Mouse (Mus musculus): ENCODE data around the gene Ccl11.

The Ccl11 gene

GRCm38 (mm10) chr11:82057646-82058045 is at the start of gene Ccl11:
TSS of gene Ccl11 (plus strand) at chr11:82057823.
- DNase-seq: no peak

GRCm38 (mm10) chr11:82010115-82010514 is 47.5 kb upstream of the Ccl11 start:
- DNase-seq: no peak

DNA sequence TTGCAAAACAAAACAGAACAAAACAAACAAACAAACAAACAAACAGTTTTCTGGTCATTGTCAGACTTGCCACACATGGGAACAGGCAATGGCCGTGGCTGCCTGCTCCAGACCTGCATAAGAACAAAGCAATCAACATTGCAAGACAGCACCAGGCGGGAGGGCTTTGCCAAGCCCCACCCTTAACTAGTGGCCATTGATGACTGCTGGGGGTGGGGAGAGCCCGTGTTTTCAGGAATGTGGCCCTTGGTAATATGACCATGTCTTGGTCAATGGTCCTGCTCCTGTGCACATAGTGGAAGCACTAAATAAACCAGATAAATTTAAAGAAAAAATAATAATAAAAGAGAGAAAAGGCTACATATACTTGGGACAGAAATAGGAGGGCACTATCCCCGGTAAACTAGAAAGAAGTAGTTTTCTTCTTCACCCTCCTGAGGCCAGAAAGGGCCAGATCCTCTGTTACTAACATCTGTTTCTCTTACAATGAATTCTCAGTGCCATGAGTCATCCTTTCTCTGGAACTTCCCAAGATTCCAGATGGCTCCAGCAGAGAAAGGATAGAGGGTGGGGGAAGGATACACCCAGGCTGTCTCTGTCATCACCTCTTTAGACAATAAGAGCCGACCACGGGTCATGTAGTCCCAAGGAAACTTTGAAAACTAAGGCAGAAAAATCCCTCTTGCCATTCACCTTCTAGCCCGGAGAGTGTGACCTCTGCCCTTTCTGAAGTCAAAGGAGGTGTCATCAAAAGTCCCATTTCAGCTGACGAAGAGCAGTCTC is 46.0 kb upstream of the Ccl11 start:
- DNase-seq: no peak

DNA sequence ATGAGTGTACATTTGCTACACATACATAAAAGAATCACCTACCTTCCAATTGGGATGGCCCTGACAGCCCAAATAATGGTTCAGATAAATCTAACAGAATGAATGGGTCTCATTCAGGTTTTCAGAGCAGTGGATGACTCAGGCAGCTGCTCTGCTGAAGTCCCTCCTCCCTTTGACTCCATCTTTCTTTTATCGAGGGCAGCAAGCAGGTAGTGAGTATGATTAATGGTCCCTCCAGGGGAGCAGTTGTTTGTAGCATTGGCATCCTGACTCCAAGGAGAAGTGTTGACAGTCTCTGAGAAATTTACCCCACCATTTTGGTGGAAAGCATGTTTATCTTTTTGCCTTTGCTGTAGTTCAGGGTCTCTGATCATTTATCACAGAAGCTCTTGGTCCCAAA is 43.9 kb upstream of the Ccl11 start:
- no peak for DNase-seq

DNA sequence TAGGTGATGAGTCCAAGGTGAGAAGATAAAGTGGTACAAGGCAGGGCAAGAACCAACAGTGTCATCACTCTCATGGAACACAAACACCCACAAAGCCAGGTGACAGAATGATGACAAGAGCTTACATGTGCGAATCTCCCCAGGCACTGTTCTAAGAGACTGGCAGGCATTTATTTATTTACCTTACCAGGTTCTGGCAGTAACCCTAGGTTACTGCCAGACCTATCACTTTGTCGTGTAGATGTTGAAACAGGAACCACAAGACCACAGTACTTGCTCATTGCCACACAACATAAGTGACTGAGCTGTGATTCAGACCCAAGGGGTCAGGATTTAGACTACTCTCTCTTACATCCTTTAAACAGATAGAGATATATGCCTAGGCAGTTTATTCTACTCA is 42.6 kb upstream of the Ccl11 start:
- DNase-seq: no peak

GRCm38 (mm10) chr11:82016181-82016780 is 41.3 kb upstream of the Ccl11 start:
- DNase-seq: no peak

DNA sequence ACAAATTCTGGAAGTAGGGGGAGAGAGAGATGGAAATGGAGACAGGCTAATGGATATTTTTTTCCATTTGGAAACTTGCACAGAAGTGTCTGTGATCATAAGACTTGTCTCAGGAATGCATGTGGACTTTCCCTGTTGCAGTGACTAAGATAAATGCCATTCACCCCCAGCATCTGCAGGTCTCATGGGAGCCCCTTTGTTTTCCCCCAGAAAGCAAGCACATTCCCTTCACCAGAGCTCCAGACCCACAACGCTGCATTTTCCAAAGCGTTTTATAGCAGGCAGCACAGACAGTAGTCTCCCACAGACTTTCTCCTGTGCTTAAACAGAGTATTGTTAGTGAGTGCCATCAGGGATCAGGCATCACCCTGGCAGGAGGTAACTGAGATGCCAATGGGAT is 38.2 kb upstream of the Ccl11 start:
- DNase-seq: no peak

DNA sequence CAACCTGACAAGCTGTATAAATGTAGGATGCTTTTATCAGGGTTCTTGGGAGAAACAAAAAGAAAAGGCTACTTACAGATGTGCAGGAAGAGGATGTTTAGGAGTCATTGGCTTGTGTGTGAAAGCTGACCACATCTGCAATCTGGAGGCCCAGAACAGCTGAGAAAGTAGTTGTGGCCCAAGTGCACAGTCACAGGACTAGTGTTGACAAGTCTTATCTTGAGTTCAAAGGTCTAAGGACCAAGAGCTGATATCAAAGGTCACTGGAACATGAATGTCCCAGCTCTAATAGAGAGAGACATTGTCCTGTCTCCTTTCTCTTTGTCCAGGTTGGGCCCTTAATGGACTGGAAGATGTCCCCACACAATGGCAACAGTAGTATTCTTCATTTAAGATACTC is 37.8 kb upstream of the Ccl11 start:
- no peak for DNase-seq

DNA sequence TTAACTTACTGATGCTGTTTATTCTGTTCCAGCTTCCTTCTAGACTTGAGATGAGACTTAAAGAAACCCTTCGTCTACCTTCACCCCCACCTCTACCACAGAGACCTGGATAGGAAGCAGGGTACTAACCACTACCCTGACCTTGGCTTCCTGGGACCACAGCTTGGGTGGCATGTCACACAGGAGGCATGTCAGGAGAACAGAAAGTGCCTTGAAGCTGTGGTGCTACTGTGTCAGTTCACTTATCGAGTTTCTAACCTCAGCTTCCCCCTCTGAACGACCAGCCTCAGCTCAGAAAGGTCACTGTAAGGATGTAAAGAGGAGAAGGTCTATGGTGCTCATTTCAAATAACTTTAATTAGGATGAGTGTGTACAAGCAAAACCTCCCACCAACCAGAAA is 36.2 kb upstream of the Ccl11 start:
- no peak for DNase-seq

- DNase-seq: no peak
Measured at GRCm38 (mm10) chr11:82022504-82023056, 35.0 kb upstream of the Ccl11 start.

GRCm38 (mm10) chr11:82023769-82024168 is 33.9 kb upstream of the Ccl11 start:
- DNase-seq: no peak

- DNase-seq: no peak
Measured at GRCm38 (mm10) chr11:82030171-82030570, 27.5 kb upstream of the Ccl11 start.

DNA sequence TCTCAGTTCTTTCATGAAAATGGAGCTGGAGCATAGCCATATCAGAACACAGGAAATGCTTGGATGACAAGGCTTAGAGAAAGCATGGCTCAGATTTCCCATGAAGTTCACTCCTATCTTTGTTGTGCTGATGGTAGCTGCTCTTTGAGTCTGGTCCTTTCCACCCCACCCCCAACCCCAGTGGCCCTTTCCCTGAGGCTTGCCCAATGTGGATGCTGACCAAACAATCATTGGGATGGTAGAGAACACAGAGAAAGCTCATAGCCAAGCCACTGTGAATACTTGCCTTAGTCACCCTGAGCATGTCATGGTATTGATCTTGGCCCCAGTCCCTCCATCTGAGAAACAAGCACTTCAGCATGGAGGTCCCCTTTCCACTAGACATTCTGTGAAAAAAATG is 25.5 kb upstream of the Ccl11 start:
- DNase-seq: no peak

- DNase-seq: peak; percentile 25
Measured at GRCm38 (mm10) chr11:82032678-82033344, 24.8 kb upstream of the Ccl11 start.

- DNase-seq: no peak
Measured at GRCm38 (mm10) chr11:82034446-82034845, 23.2 kb upstream of the Ccl11 start.

- DNase-seq: peak; percentile 18
Measured at GRCm38 (mm10) chr11:82035356-82035755, 22.3 kb upstream of the Ccl11 start, which contains the start of gene Ccl2. TSS of gene Ccl2 (plus strand) at chr11:82035571.

DNA sequence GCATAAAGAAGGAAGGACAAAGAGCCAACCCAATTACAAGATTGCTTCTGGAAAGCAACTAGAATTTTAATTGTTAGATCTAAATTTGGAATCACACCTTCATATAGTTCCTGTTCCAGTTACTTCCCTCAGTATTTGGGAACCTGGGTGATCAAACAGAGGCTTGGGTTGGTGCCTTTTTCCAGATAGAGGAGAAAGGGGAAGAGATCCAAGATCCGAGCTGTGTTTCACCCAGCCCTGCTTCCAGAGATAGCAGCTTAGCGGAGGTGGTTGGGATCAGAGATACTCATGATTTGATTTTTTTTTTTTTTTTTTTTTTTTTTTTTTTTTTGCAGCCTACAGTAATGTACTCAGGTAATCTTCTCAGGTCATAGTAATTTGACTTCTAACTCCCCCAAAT is 21.8 kb upstream of the Ccl11 start:
- no peak for DNase-seq

GRCm38 (mm10) chr11:82038535-82038934 is 19.1 kb upstream of the Ccl11 start, which contains the start of gene Gm17268:
TSS of gene Gm17268 (minus strand) at chr11:82038562.
- no peak for DNase-seq

DNA sequence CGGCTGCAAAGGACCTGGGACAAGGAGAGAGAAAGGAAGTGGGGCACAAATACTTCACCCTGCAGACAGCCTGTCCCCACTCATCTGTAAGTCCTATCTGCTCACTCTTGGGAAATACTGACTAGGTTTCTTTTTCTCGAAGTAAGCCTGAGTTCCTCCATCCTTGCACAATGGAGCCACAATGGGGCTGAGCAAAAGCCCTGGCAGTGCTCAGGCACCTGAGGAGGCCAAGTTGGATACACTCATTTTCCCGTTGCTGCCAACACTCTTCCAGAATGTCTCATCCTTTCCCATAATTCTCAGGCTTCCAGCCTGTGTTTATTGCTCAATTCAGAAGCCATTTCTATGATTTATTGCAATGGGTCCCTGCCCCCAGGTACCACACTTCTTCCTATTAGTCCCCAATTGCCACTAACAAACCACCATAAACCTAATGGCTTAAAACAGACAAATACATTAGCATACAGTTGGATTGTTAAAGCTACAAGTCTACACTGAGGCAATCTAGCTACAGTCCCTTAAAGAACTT is 18.4 kb upstream of the Ccl11 start:
- DNase-seq: no peak

DNA sequence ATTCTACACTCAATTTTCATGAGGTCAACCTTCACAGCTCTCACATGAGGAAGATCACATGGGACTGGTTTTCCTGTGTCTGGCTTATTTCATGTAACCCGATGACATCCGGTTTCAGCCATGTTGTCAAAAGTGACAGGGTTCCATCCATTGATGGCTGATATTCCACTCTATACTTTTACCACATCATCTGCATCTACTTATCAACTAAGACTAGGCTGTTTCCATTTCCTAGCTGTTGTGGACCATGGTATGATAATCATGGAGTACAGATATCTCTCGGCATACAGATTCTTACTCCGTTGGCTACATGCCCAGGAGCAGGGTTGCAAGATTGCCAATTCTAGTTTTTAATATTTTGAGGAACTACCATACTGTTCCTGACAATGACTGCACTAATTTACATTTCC is 15.9 kb upstream of the Ccl11 start:
- DNase-seq: no peak

DNA sequence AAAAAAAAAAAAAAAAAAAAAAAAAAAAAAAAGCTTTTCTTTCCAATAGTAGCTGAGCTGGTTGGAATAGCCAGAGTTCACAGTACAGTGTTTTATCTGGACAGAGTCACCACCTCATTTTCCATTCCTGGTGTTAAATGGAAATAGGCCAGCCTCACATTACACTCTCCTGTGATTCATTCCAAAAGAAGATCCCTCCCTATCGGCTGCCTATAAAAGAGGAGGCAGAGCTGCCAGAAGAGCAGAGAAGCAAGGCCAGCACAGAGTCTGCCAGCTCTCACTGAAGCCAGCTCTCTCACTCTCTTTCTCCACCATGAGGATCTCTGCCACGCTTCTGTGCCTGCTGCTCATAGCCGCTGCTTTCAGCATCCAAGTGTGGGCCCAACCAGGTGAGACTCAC is 12.2 kb upstream of the Ccl11 start, which contains the start of gene Ccl7:
Ccl7 (plus strand) TSS at position 242 of the 400 bp plus-strand sequence.
- DNase-seq: no peak

GRCm38 (mm10) chr11:82047746-82048415 is 9.7 kb upstream of the Ccl11 start:
- peak; percentile 30 for DNase-seq

- DNase-seq: no peak
Measured at GRCm38 (mm10) chr11:82053849-82054248, 3.8 kb upstream of the Ccl11 start.
